ENCODE assay signal across 14 mouse cellular contexts in genomic region chr17:29202604-29203003, GRCm38 (mm10). TPM values are rescaled to one million over a fixed set of nuclear protein-coding genes. Genes with fewer than 3 reads are reported as not detected.
"Had no signal": no experiment of that assay in that cellular context is flagged by ENCODE, and none has a peak within 500 bp of the region (broad histone marks: within the 10 kb centered on the region; RNA-seq: fewer than 3 reads in every experiment).

No protein-coding gene starts in this region.

- H3K9me3 ChIP-seq: liver, embryonic 15.5 days; neural tube, embryonic 15.5 days had no signal

- H3K4me3 ChIP-seq: liver, embryonic 15.5 days; myocyte; neural tube, embryonic 15.5 days had no signal

- H3K4me1 ChIP-seq: liver, embryonic 15.5 days had no signal

- DNase-seq: kidney, adult 9 months; kidney, postnatal 10 days; kidney, postnatal 4 days; left cerebral cortex, postnatal 4 days; lung, adult 2 months; lung, postnatal 10 days; midbrain, embryonic 14.5 days; right cerebral cortex, adult 18-20 months; right cerebral cortex, postnatal 25 days had no signal

- H3K9ac ChIP-seq: liver, embryonic 15.5 days; neural tube, embryonic 15.5 days had no signal

- H3K36me3 ChIP-seq: liver, embryonic 15.5 days; neural tube, embryonic 15.5 days had no signal

- H3K4me2 ChIP-seq: liver, embryonic 11.5 days; liver, embryonic 15.5 days; neural tube, embryonic 15.5 days had no signal

- H3K27ac ChIP-seq: liver, embryonic 15.5 days; macrophage; neural tube, embryonic 15.5 days had no signal

- H3K27me3 ChIP-seq: neural tube, embryonic 15.5 days had no signal

RNA-seq across cellular contexts. Expression of gene Cpne5, which starts 35.4 kb away (rescaled TPM):
- polyA plus RNA-seq: macrophage had no signal
